Mouse (Mus musculus): ENCODE results near the gene Foxo6.

- TF ChIP-seq POLR2A (IDR thresholded peaks at IDR 0.05; ENCODE audit: insufficient read depth, low read length) (no peak), CTCF (IDR thresholded peaks at IDR 0.05; ENCODE audit: low read depth, low read length) (no peak), EP300 (IDR thresholded peaks at IDR 0.05; ENCODE audit: insufficient read depth, low read depth, low read length) (no peak)
These were observed 1.4 kb downstream of the Foxo6 start for GRCm38 (mm10) chr4:120285730-120286129.
